Mouse (Mus musculus) gastrocnemius, adult 8-10 months (tissue): ENCODE data around the gene Ankrd33. TPM values are rescaled to one million over a fixed set of nuclear protein-coding genes. Genes with fewer than 3 reads are reported as not detected.

Experiments
- DNase-seq, 2 experiments: peaks; one replicate each; pipeline ENCODE4 v3.0.0; 2022; ENCODE audit warnings: low spot score in 2 of 2
- total RNA-seq, 4 experiments: library from RNA; stranded (reverse); gene quantifications; 2 replicates each; pipeline ENCODE4 v1.2.4; 2022

Ankrd33 gene
- total RNA-seq = not detected

GRCm38 (mm10) chr15:101115511-101116110, at the start of gene Ankrd33:
TSS of gene Ankrd33 (plus strand) at chr15:101115755.
- DNase-seq = no peak

GRCm38 (mm10) chr15:101066364-101066847, 49.1 kb upstream of the Ankrd33 start:
- DNase-seq = no peak

GRCm38 (mm10) chr15:101066920-101067696, 48.4 kb upstream of the Ankrd33 start:
- DNase-seq = no peak

DNA sequence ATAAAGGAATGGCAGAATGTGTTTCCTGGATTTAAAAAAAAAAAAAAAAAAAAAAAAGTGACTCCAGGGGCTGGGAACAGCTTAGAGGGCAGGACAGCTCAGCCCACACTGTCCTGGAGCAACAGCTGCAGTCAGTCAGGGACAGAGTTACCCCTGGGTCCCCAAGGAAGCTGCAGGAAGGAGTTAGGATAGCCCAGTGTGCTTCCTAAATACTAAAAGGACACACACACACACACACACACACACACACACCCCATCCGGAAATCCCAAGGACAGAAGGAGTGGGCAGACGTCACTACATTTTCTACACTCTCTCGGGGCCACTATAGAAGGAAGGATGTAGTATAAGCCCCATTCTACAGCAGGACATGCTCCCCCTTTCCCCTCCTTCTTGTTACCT, 47.5 kb upstream of the Ankrd33 start:
- no peak for DNase-seq

DNA sequence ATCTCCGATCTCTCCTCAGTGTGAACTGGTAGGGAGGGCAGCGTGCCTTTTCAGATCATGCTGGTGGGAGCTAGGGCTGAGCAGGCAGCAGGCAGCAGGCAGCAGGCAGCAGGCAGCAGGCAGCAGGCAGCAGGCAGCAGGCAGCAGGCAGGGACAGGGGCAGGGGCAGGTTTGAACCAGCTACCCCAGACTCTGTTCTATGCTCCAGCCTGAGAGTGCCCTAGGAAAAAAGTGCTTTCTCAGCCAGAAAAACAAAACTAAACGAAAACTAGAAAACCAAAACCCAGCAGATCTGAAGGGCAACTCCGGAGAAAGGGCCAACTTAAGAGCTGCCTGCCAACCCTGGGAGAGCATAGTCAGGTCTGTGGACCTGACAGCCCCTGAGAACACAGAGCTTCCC, 46.9 kb upstream of the Ankrd33 start:
- DNase-seq = no peak

- no peak for DNase-seq
These were observed 45.8 kb upstream of the Ankrd33 start for GRCm38 (mm10) chr15:101069641-101070190.

DNA sequence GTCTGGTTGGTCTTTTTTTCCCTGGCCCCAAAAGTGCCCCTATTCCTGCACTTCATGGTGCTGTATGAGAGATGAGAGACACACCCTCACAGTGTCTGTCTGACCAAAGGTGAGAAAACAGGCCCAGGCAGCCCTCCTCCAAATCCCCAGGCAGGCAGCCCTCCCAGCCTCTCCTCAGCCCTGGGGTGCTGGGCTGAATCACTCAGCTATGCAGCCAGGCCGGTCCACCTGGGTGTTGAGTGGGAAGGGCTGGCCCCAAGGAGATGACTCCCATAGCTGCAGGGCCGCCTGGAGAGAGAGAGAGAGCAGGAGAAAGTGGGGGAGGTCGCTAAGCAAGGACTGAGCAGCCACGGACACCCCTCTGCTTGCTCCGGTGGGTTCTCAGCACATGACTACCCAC, 44.8 kb upstream of the Ankrd33 start:
- DNase-seq = no peak

GRCm38 (mm10) chr15:101072736-101073135, 42.8 kb upstream of the Ankrd33 start:
- DNase-seq = no peak

- DNase-seq = no peak
These were observed 41.5 kb upstream of the Ankrd33 start for GRCm38 (mm10) chr15:101074067-101074466.

DNA sequence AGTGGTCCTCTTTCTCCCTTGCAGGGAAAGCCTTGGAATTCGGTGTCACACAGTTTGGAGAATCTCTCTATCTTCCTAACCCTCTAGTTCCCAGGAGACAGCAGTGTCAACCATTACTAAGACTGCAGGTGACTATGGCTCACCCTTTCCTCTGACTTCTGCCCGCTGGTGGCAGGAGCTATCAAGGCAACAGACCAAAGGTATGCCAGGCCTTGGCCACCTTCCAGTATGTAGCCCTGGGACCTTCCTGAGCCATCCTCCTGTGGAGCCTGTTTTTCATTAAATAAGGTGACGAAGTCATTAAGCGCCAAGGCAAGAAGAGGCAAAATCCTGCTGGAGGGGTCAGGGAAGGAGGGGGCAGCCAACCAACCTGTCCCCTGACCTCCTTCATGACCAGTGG, 40.4 kb upstream of the Ankrd33 start:
- no peak for DNase-seq

- no peak for DNase-seq
These were observed 39.9 kb upstream of the Ankrd33 start for GRCm38 (mm10) chr15:101075656-101076055.

DNA sequence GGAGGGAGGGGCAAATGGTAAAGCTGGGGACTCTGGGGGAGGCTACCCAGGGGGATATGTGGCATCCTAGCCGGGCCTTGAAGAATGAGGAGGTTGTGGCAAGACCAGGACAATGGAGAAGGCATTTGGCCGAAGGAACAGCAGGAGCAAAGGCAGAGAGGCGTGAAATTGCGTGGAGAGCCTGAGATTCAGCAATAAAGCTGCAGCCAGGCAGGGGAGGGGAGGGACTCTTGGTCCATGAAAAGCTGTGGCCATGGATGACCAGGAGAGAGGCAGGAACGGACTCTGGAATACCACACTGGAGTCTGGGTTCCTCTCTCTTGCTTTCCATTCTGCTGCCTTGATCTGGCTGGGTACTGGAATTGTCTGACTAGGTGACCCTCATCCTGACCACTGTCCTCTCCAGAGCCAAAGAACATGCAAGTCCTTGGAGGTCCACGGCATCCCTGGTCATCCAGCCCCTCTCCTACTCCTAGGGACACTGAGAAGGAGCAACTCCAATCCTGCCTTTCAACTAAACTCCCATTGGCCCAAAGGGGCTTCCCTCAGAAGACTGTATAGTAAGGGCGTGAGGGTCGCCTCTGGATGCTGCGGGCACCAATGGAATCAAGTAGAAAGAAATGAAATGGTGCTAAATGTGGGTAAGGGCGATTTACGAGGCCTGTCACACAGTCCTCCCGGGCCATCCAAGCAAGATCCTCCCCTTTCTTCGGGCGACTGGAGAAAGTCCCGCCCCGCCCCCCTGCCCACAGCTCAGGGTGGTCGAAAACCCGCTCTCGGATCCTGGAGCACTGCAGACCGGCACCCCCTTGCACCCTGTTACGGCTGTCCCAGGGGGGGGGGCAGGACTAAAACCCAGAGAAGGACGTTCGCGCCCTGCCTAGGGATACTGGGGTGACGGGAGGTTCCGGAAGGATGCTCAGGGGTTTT, 39.2 kb upstream of the Ankrd33 start:
- DNase-seq = no peak

- no peak for DNase-seq
These were observed 38.3 kb upstream of the Ankrd33 start for GRCm38 (mm10) chr15:101077001-101077812.

GRCm38 (mm10) chr15:101077813-101078730, 37.5 kb upstream of the Ankrd33 start, which contains the start of gene Fignl2:
TSS of gene Fignl2 (minus strand) at chr15:101078567.
- no peak for DNase-seq

DNA sequence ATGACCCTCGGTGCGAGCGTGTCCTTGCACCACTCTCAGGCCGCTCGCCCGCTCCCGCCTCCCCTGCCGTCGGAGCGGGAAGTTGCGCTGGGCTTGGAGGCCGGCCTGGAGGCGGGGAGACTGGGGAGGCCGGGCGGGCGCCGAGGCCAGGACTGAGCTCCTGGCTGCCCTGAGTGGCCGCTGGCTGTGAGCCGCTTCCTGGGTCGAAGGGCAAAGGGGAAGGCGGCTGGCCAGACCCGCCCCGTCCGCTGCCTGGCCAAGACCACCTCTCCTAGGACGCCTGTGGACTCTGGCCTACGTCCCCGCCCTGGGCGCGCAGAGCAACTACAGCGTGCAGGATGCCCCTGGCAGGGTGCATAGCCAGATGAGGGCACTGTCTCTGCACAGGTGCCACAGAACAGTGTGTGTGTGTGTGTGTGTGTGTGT, 36.8 kb upstream of the Ankrd33 start:
- DNase-seq = peak; percentile 85 to 89

- DNase-seq = no peak
These were observed 35.5 kb upstream of the Ankrd33 start for GRCm38 (mm10) chr15:101080031-101080520.

- no peak for DNase-seq
These were observed 34.5 kb upstream of the Ankrd33 start for GRCm38 (mm10) chr15:101081035-101081548.

GRCm38 (mm10) chr15:101082236-101082635, 33.3 kb upstream of the Ankrd33 start:
- DNase-seq = peak in 1 of 2 experiments; percentile 31

GRCm38 (mm10) chr15:101084499-101084898, 31.1 kb upstream of the Ankrd33 start:
- no peak for DNase-seq
